Comparison of ENCODE assay signal across 8 mouse cellular contexts in the genomic region with DNA sequence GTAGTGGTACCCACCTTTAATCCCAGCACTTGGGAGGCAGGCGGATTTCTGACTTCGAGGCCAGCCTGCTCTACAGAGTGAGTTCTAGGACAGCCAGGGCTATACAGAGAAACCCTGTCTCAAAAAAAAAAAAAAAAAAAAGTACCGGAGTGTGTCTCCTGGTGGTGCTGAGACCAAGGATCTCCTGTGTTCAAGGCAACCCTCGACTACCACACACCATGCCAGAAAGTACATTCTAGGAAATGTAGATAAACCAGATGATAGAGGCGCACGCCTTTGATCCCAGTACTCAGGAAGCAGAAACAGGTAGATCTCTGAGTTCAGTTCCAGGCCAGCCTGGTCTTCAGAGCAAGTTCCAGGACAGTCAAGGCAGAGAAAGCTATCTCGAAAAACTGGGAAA. TPM values are rescaled to one million over a fixed set of nuclear protein-coding genes. Genes with fewer than 3 reads are reported as not detected.
A peak's percentile ranks its signal among the peaks of the same experiment; 100 is the strongest.
DNase-seq lines count a peak whose midpoint lies in the region; ATAC-seq and TF ChIP-seq lines count a peak whose summit lies in the region.

No protein-coding gene starts in this region.

- DNase-seq in kidney, adult 18-20 months: peak; percentile 11
- no peak for DNase-seq in kidney, adult 2 months
- DNase-seq in ZHBTc4 (ENCODE audit: low read depth, low spot score): peak; percentile 18
- no peak for DNase-seq in midbrain, embryonic 14.5 days
- no peak for DNase-seq in urinary bladder, postnatal 25 days (ENCODE audit: low spot score)
- DNase-seq in right cerebral cortex, adult 2 months (ENCODE audit: low spot score in 2 of 2): no peak
- no peak for DNase-seq in thymus, adult 2 months

- no peaks in the 10 kb centered on the region for H3K27me3 ChIP-seq in kidney, adult 2 months (replicated peaks; ENCODE audit: control insufficient read depth, insufficient read depth, low read length)
- no peaks in the 10 kb centered on the region for H3K27me3 ChIP-seq in hindbrain, embryonic 16.5 days (replicated peaks; ENCODE audit: control insufficient read depth, insufficient read depth, low read length)
- H3K27me3 ChIP-seq in midbrain, embryonic 14.5 days (ENCODE audit: control insufficient read depth, insufficient read depth, low read length): no peaks in the 10 kb centered on the region
- H3K27me3 ChIP-seq in thymus, adult 2 months (ENCODE audit: control insufficient read depth, insufficient read depth, low read length): no peaks in the 10 kb centered on the region

- H3K27ac ChIP-seq in kidney, adult 2 months (ENCODE audit: insufficient read depth, low read depth, low read length): no peak overlapping the region
- no peak overlapping the region for H3K27ac ChIP-seq in hindbrain, embryonic 16.5 days (ENCODE audit: low read depth, low read length)
- peak overlapping the region; percentile 93 for H3K27ac ChIP-seq in midbrain, embryonic 14.5 days (replicated peaks; ENCODE audit: low read depth, low read length)
- H3K27ac ChIP-seq in thymus, adult 2 months (ENCODE audit: control insufficient read depth, insufficient read depth, low read length): no peak overlapping the region

- no peaks in the 10 kb centered on the region for H3K9me3 ChIP-seq in hindbrain, embryonic 16.5 days (ENCODE audit: control insufficient read depth, low read length)
- H3K9me3 ChIP-seq in midbrain, embryonic 14.5 days (ENCODE audit: control insufficient read depth, low read length): no peaks in the 10 kb centered on the region

- no peak for ATAC-seq in hindbrain, embryonic 16.5 days
- no peak for ATAC-seq in midbrain, embryonic 14.5 days (ENCODE audit: low FRiP score, low TSS enrichment)

- no peaks in the 10 kb centered on the region for H3K36me3 ChIP-seq in kidney, adult 2 months (ENCODE audit: control insufficient read depth, insufficient read depth, low read length)
- H3K36me3 ChIP-seq in hindbrain, embryonic 16.5 days (ENCODE audit: control insufficient read depth, insufficient read depth, low read length): peaks cover 7% of the 10 kb centered on the region
- H3K36me3 ChIP-seq in midbrain, embryonic 14.5 days (ENCODE audit: control insufficient read depth, insufficient read depth, low read length): peaks cover 18% of the 10 kb centered on the region
- no peaks in the 10 kb centered on the region for H3K36me3 ChIP-seq in thymus, adult 2 months (ENCODE audit: control insufficient read depth, insufficient read depth, low read length)

- peak overlapping the region; percentile 57 for H3K4me2 ChIP-seq in hindbrain, embryonic 16.5 days (ENCODE audit: low read length)
- peak overlapping the region; percentile 80 for H3K4me2 ChIP-seq in midbrain, embryonic 14.5 days (ENCODE audit: low read length)

- no peak overlapping the region; the same call in 1 of the 2 replicates for H3K4me3 ChIP-seq in kidney, adult 2 months (ENCODE audit: insufficient read depth, low read depth, low read length)
- H3K4me3 ChIP-seq in hindbrain, embryonic 16.5 days (ENCODE audit: low read length): peak overlapping the region; percentile 77
- peak overlapping the region; percentile 95 for H3K4me3 ChIP-seq in midbrain, embryonic 14.5 days (replicated peaks; ENCODE audit: low read depth, low read length)
- no peak overlapping the region for H3K4me3 ChIP-seq in thymus, adult 2 months (ENCODE audit: control insufficient read depth, insufficient read depth, low read length)

- H3K4me1 ChIP-seq in kidney, adult 2 months (ENCODE audit: control insufficient read depth, insufficient read depth, low read length): peaks cover 8% of the 10 kb centered on the region; the same call in 1 of the 2 replicates
- H3K4me1 ChIP-seq in hindbrain, embryonic 16.5 days (ENCODE audit: control insufficient read depth, insufficient read depth, low read depth, low read length): peaks cover 20% of the 10 kb centered on the region
- peaks cover 18% of the 10 kb centered on the region for H3K4me1 ChIP-seq in midbrain, embryonic 14.5 days (ENCODE audit: control insufficient read depth, insufficient read depth, low read length)
- peaks cover 9% of the 10 kb centered on the region for H3K4me1 ChIP-seq in thymus, adult 2 months (replicated peaks; ENCODE audit: control insufficient read depth, insufficient read depth, low read length)

- TF ChIP-seq CTCF in kidney, adult 2 months (conservative IDR thresholded peaks at IDR 0.05; ENCODE audit: insufficient read depth, insufficient read length, low read depth, low read length): no peak
- no peak for TF ChIP-seq CTCF in thymus, adult 2 months (IDR thresholded peaks at IDR 0.05; ENCODE audit: borderline replicate concordance, control insufficient read depth, extremely low read depth, insufficient read depth, low read length, poor library complexity)

- H3K9ac ChIP-seq in hindbrain, embryonic 16.5 days (ENCODE audit: low read depth, low read length): no peak overlapping the region
- H3K9ac ChIP-seq in midbrain, embryonic 14.5 days (replicated peaks; ENCODE audit: low read length): peak overlapping the region; percentile 97

- no peak for TF ChIP-seq POLR2A in kidney, adult 2 months (IDR thresholded peaks at IDR 0.05; ENCODE audit: low read depth, low read length)
- TF ChIP-seq POLR2A in thymus, adult 2 months (IDR thresholded peaks at IDR 0.05; ENCODE audit: control insufficient read depth, extremely low read depth, insufficient read depth, low read length, poor library complexity): no peak

- WGBS in kidney, adult 2 months: 43% methylated on average over 7 of the region's 7 CpGs
- 51% methylated on average over 7 of the region's 7 CpGs for WGBS in hindbrain, embryonic 16.5 days
- WGBS in midbrain, embryonic 14.5 days: 53% methylated on average over 7 of the region's 7 CpGs
- WGBS in thymus, adult 2 months: 41% methylated on average over 7 of the region's 7 CpGs

RNA-seq across cellular contexts. Expression of a gene that starts 0.9 kb away (rescaled TPM):
- polyA plus RNA-seq in kidney, adult 2 months (2012; rRNA removed): 25.4 and 28.4 TPM in 2 replicates
- polyA plus RNA-seq in hindbrain, embryonic 16.5 days (2015; fragmentation: Nextera tagmentation; extraction: Ambion mirVana): 207 and 210 TPM in 2 replicates
- polyA plus RNA-seq in midbrain, embryonic 14.5 days (2014; fragmentation: Nextera tagmentation; extraction: Ambion mirVana): 214 and 242 TPM in 2 replicates
- 36.8 and 36.9 TPM in 2 replicates for polyA plus RNA-seq in thymus, adult 2 months (2012; rRNA removed)

RNA-seq across cellular contexts. Expression of a gene that starts 21.5 kb away (rescaled TPM):
- 36.3 and 43.1 TPM in 2 replicates for polyA plus RNA-seq in kidney, adult 2 months (2012; rRNA removed)
- 35.2 and 40.7 TPM in 2 replicates for polyA plus RNA-seq in hindbrain, embryonic 16.5 days (2015; fragmentation: Nextera tagmentation; extraction: Ambion mirVana)
- 61.9 and 78.7 TPM in 2 replicates for polyA plus RNA-seq in midbrain, embryonic 14.5 days (2014; fragmentation: Nextera tagmentation; extraction: Ambion mirVana)
- polyA plus RNA-seq in thymus, adult 2 months (2012; rRNA removed): 216 and 243 TPM in 2 replicates

Comparison
In these comparisons a context has a peak if more than half of its experiments do, and no peak if none do; other contexts are left out.
1. DNase-seq: peak in kidney, adult 18-20 months (single experiment) and ZHBTc4 (single experiment); none in kidney, adult 2 months (single experiment), midbrain, embryonic 14.5 days (single experiment), urinary bladder, postnatal 25 days (single experiment), right cerebral cortex, adult 2 months (0 of 2) and thymus, adult 2 months (single experiment).
2. H3K4me3 ChIP-seq: peak in hindbrain, embryonic 16.5 days (single experiment) and midbrain, embryonic 14.5 days (single experiment); none in kidney, adult 2 months (single experiment) and thymus, adult 2 months (single experiment).